Mouse (Mus musculus): ENCODE results near the gene Hmg20a. TPM values are rescaled to one million over a fixed set of nuclear protein-coding genes. Genes with fewer than 3 reads are reported as not detected.
"Not testable (repeated sequence)": the region's sequence is repeated elsewhere in the genome, so short reads cannot be mapped to it uniquely, and the experiment has no call there.

Hmg20a gene
- polyA plus RNA-seq, 1 experiment from 2014 or later = 57.2 TPM

DNA sequence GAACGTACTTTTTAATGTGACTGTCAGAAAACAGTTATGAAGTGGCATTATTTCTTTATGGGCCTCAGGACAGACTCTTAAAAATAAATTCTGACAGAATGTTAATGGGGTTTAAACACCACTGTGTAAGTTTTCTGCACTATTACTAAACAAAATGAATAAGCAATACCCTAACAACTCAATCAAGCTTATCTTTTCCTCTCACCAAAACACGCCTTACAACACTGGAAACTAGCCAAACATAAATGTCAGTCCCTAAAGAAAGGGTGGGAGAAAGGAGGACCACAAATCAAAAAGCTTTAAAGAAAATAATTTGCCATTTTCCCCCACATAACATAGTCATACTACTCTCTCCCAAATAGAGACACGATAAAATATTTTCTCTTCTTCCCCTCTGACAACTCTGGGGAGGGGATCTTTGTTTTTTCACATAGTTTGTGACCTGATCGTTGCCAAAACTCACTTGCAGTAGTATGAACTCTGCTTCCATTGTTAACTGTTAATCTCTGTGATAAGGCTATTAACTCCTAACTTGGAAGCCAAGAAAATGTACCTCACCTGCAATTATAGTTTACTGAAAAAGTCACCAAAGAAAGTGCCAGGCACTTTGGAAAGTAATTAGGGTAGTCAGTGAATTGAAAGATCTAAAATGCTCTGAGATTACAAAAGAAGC lies 2.3 kb upstream of the Hmg20a start:
- H3K9ac ChIP-seq = no peak overlapping the region
- H3K9me3 ChIP-seq = no peaks in the 10 kb centered on the region
- no peaks in the 10 kb centered on the region for H3K27me3 ChIP-seq
- H3K4me3 ChIP-seq = no peak overlapping the region; the same call in 1 of the 2 replicates
- WGBS = 51% methylated on average over 4 of the region's 4 CpGs
- H3K27ac ChIP-seq = no peak overlapping the region
- H3K36me3 ChIP-seq = no peaks in the 10 kb centered on the region
- H3K4me2 ChIP-seq = no peak overlapping the region
- no peak for ATAC-seq (ENCODE audit: insufficient number of reproducible peaks, low FRiP score, low TSS enrichment, low read depth)
- peaks cover 11% of the 10 kb centered on the region for H3K4me1 ChIP-seq

- Histone ChIP-seq H3K27me3 (no peaks in the 10 kb centered on the region), H3K27ac (peak overlapping the region; percentile 96), H3K4me1 (peaks cover 13% of the 10 kb centered on the region), H3K4me3 (peak overlapping the region; percentile 85), H3K36me3 (no peaks in the 10 kb centered on the region), H3K9ac (peak overlapping the region; percentile 77), H3K9me3 (no peaks in the 10 kb centered on the region), H3K4me2 (peak overlapping the region; percentile 62)
- WGBS = under 1% methylated on average over 39 of the region's 40 CpGs
- ATAC-seq (ENCODE audit: insufficient number of reproducible peaks, low FRiP score, low TSS enrichment, low read depth) = peak; percentile 56
These were observed 928 bp upstream of the Hmg20a start for GRCm38 (mm10) chr9:56417415-56417947.

DNA sequence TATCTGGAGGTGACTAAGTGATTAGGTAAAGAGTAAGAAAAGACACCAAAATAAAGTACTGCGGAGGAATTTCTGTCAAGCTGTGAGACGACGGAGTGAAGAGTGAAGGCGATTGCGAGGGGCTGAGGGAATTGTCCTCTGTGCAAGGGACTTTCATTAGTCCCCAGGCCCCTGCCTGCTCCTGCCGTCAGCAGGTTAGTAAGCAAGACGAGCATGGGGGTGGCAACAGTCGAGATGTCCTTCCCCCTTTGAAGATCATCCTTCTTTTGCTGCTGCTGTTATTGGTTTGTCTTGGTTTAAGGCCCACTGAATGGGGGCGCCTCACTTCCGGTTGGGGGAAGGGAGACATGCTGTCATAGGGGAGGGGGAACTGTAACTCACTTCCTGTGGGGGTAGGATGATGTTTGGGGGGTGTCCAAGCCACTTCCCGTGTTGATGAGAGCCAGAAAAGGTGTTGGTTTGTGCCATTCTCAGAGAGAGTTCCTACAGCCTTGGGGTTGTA lies 380 bp downstream of the Hmg20a start:
- Histone ChIP-seq H3K27me3 (no peaks in the 10 kb centered on the region), H3K36me3 (no peaks in the 10 kb centered on the region), H3K4me3 (peak overlapping the region; percentile 85), H3K27ac (peak overlapping the region; percentile 96), H3K9me3 (no peaks in the 10 kb centered on the region), H3K9ac (peak overlapping the region; percentile 55; the same call in 1 of the 2 replicates), H3K4me1 (peaks cover 13% of the 10 kb centered on the region), H3K4me2 (peak overlapping the region; percentile 62)
- peak; percentile 28; the same call in 1 of the 2 replicates for ATAC-seq (ENCODE audit: insufficient number of reproducible peaks, low FRiP score, low TSS enrichment, low read depth)
- under 1% methylated on average over 11 of the region's 11 CpGs for WGBS

DNA sequence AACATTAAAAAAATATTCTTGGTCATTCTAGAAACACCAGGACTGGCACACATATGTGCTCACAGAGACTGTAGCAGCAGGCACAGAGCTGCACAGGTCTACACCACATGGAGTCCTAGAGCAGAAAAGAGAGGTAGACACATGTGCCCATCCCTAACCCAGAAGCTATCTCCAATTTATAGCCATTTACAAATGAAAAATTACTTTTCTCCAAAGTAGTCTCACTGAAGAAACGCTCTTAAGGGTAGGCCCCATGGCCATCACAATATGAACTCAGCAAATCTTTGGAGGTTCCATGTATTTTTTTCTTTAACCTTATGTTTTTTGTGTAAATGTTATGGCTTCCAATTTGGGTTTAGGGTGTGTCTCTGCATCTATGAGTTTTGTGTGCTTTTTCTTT lies 1.8 kb downstream of the Hmg20a start:
- H3K4me3 ChIP-seq = no peak overlapping the region
- no peaks in the 10 kb centered on the region for H3K9me3 ChIP-seq
- ATAC-seq (ENCODE audit: insufficient number of reproducible peaks, low FRiP score, low TSS enrichment, low read depth) = no peak
- peaks cover 13% of the 10 kb centered on the region for H3K4me1 ChIP-seq
- no peak overlapping the region for H3K27ac ChIP-seq
- H3K27me3 ChIP-seq = no peaks in the 10 kb centered on the region
- H3K36me3 ChIP-seq = no peaks in the 10 kb centered on the region
- H3K4me2 ChIP-seq = no peak overlapping the region
- H3K9ac ChIP-seq = no peak overlapping the region
- WGBS = 96% methylated on average over 1 of the region's 1 CpGs

DNA sequence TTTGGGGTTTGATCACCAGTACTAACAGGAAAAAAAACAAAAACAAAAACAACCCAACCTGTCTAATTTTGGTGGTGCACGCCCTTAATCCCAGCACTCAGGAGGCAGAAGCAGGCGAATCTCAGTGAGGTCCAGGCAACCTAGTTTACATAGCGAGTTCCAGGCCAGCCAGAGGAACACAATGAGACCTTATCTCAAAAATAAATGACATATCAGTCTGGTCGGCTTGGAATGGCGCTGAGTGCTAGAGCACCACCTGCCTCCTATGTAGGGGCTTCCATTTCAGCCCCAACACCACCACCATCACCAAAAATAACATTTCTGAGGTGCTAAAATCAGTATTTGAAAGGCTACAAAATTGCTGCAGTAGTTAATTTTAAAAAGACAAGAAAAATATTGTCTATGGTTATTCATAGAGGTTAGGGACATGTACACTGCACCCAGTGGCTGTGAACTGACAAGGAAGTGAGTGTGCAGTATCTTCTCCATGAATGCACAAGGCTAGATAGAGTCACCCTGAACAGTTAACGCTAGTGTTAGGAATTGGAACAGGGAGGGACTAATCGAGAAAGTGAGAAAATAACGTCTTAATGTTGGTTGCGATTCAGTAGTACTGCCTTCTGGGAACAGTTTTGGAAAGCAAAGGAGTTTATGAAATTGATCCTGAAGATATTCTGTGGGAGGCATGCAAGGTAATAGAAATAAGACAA lies 2.6 kb downstream of the Hmg20a start:
- H3K4me1 ChIP-seq = peaks cover 13% of the 10 kb centered on the region
- WGBS = 86% methylated on average over 9 of the region's 9 CpGs
- no peak overlapping the region for H3K4me3 ChIP-seq
- no peak overlapping the region for H3K4me2 ChIP-seq
- H3K9ac ChIP-seq = no peak overlapping the region
- ATAC-seq (ENCODE audit: insufficient number of reproducible peaks, low FRiP score, low TSS enrichment, low read depth) = no peak
- no peaks in the 10 kb centered on the region for H3K36me3 ChIP-seq
- H3K27me3 ChIP-seq = no peaks in the 10 kb centered on the region
- H3K27ac ChIP-seq = no peak overlapping the region
- no peaks in the 10 kb centered on the region for H3K9me3 ChIP-seq

DNA sequence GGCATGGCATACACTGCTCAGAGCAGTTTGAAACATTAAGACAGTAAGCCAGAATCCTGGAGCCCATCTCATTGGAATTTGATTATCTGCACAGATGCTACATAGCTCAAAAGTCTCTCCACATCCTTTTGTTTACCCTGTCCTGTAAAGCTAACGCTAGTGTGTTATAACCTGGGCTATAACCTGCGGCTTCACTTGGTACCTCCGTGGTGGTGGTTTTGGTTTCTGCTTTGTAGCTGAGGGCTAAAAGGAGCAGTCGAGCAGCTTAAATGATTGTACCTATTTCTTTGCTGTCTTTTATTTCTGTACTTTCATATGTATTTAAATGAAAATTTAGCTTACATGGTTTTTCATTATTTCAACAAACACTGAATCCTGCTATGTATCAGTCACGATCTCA lies 3.6 kb downstream of the Hmg20a start:
- Histone ChIP-seq H3K9ac (no peak overlapping the region), H3K4me1 (peaks cover 12% of the 10 kb centered on the region), H3K9me3 (no peaks in the 10 kb centered on the region), H3K36me3 (no peaks in the 10 kb centered on the region), H3K4me2 (no peak overlapping the region), H3K27ac (no peak overlapping the region), H3K4me3 (no peak overlapping the region), H3K27me3 (no peaks in the 10 kb centered on the region)
- WGBS = 72% methylated on average over 5 of the region's 5 CpGs
- no peak for ATAC-seq (ENCODE audit: insufficient number of reproducible peaks, low FRiP score, low TSS enrichment, low read depth)

- no peak overlapping the region for H3K4me3 ChIP-seq
- no peaks in the 10 kb centered on the region for H3K9me3 ChIP-seq
- WGBS = 79% methylated on average over 4 of the region's 4 CpGs
- ATAC-seq (ENCODE audit: insufficient number of reproducible peaks, low FRiP score, low TSS enrichment, low read depth) = no peak
- H3K27me3 ChIP-seq = no peaks in the 10 kb centered on the region
- no peak overlapping the region for H3K9ac ChIP-seq
- H3K4me2 ChIP-seq = no peak overlapping the region
- no peak overlapping the region for H3K27ac ChIP-seq
- H3K4me1 ChIP-seq = peaks cover 7% of the 10 kb centered on the region
- no peaks in the 10 kb centered on the region for H3K36me3 ChIP-seq
These were observed 6.5 kb downstream of the Hmg20a start for GRCm38 (mm10) chr9:56424861-56425260.

DNA sequence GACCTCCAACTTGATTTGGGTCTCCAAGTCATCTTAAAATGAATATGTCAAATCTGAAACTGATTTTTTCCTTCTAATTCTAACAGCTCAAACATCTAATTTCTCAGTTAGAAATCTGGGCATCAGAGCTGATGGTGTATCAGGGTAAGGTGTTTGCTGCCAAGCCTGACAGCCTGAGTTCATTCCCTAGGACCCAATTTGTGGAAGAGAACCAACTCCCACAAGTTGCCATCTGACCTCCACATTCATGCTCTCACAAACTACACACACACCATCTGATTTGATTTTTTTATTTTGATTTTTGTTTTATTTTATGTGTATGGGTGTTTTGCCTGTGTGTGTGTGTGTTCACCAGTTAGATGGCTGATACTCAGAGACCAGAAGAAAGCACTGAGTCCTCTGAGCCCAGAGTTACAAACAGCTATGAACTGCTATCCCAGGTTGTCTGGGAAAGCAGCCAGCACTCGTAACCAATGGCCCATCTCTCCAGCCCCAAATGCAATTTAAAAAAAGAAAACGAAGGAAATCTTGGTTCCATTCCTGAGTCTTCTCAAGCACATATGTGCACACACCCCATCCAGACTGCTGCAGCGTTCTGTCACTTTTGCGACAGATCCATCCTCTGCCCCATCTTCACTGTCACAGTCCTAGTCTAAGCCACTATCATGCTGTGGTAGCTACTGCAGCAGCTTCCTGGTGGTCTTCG lies 17.6 kb downstream of the Hmg20a start:
- ATAC-seq (ENCODE audit: insufficient number of reproducible peaks, low FRiP score, low TSS enrichment, low read depth) = no peak
- WGBS = 48% methylated on average over 5 of the region's 5 CpGs
- H3K27ac ChIP-seq = peak overlapping the region; percentile 22; the same call in 1 of the 2 replicates

DNA sequence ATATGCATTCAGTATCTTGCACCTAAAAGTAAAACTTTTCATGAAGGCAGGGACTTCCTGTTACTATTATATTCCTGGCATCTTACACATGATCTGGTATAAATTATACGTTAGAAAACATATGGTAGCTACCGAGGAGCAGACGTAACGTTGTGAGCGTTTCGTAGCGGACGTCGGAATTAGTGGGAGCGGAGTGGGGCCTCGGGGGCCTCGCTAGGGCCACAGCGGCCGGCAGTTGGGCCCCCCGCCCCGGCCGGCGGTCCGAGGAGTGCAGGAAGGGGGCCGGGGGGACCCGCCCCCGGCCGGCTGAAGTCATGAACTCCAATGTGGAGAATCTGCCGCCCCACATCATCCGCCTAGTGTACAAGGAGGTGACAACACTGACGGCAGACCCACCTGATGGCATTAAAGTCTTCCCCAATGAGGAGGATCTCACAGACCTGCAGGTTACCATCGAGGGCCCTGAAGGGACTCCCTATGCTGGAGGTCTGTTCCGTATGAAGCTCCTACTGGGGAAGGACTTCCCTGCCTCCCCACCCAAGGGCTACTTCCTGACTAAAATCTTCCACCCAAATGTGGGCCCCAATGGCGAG lies 19.0 kb downstream of the Hmg20a start:
- not testable (repeated sequence) for H3K4me2 ChIP-seq; H3K9ac ChIP-seq; H3K4me3 ChIP-seq; H3K9me3 ChIP-seq; H3K27ac ChIP-seq; ATAC-seq (ENCODE audit: insufficient number of reproducible peaks, low FRiP score, low TSS enrichment, low read depth); H3K27me3 ChIP-seq; H3K4me1 ChIP-seq; H3K36me3 ChIP-seq
- 69% methylated on average over 29 of the region's 29 CpGs for WGBS

More for the DNA sequence above, 17.6 kb downstream of the Hmg20a start:
- Histone ChIP-seq H3K9me3 (no peaks in the 10 kb centered on the region), H3K4me2 (no peak overlapping the region), H3K4me1 (peaks cover 3% of the 10 kb centered on the region), H3K4me3 (no peak overlapping the region), H3K36me3 (no peaks in the 10 kb centered on the region), H3K9ac (no peak overlapping the region), H3K27me3 (no peaks in the 10 kb centered on the region)

GRCm38 (mm10) chr9:56439699-56440098 lies 21.3 kb downstream of the Hmg20a start:
- ATAC-seq (ENCODE audit: insufficient number of reproducible peaks, low FRiP score, low TSS enrichment, low read depth) = no peak
- H3K9me3 ChIP-seq = no peaks in the 10 kb centered on the region
- no peak overlapping the region for H3K4me2 ChIP-seq
- no peak overlapping the region for H3K4me3 ChIP-seq
- H3K36me3 ChIP-seq = no peaks in the 10 kb centered on the region
- H3K27me3 ChIP-seq = no peaks in the 10 kb centered on the region
- H3K9ac ChIP-seq = no peak overlapping the region
- WGBS = 78% methylated on average over 7 of the region's 7 CpGs
- H3K27ac ChIP-seq = no peak overlapping the region
- peaks cover 3% of the 10 kb centered on the region for H3K4me1 ChIP-seq

DNA sequence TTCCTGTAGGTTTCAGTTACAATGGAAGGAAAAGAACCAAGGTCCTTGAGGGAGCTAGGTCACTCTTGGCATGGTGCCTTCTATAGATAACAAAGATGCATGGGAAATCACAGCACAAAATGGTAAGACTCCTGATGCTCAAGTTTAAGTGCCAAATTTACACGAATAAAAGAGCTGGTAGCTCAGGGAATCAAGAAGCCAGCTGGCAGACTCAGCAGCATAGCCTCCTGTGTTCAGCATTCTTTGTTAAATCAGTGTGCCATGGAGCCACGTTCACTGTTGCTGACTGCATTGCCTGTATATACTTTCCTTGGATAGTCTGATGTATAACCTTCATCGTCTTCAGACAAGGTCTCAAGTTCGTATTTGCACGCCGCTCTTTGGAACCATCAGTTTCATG lies 33.2 kb downstream of the Hmg20a start:
- 87% methylated on average over 6 of the region's 6 CpGs for WGBS
- Histone ChIP-seq H3K27ac (no peak overlapping the region), H3K27me3 (no peaks in the 10 kb centered on the region), H3K4me1 (no peaks in the 10 kb centered on the region), H3K4me2 (no peak overlapping the region), H3K4me3 (no peak overlapping the region), H3K36me3 (peaks cover 14% of the 10 kb centered on the region; the same call in 1 of the 2 replicates), H3K9ac (no peak overlapping the region), H3K9me3 (no peaks in the 10 kb centered on the region)
- ATAC-seq (ENCODE audit: insufficient number of reproducible peaks, low FRiP score, low TSS enrichment, low read depth) = no peak

All from limb, embryonic 15.5 days (tissue).